Mouse (Mus musculus) liver, postnatal 0 days (tissue): ENCODE measurements around the gene Abcb4. TPM values are rescaled to one million over a fixed set of nuclear protein-coding genes. Genes with fewer than 3 reads are reported as not detected.

Source experiments
- ATAC-seq: fragments of 200-750 bp; cut with Nextera tagmentation; 2 replicates; pipeline ENCODE4 v1.8.0; 2017; ENCODE audit warnings: mild to moderate bottlenecking, moderate library complexity
- DNase-seq: peaks from one replicate; pipeline ENCODE4 v3.0.0-alpha.2; 2016
- H3K27ac ChIP-seq: fragments of 300-500 bp; sonication (generic); 2 replicates; pipeline ENCODE4 v1.5.1; 2014; ENCODE audit warnings: antibody characterized with exemption, moderate library complexity, mild to moderate bottlenecking, low read depth
- H3K27me3 ChIP-seq: fragments of 300-500 bp; sonication (generic); 2 replicates; pipeline ENCODE4 v1.6.1; 2014; ENCODE audit warnings: low read length, control low read depth, mixed read lengths; ENCODE audit not compliant: insufficient read depth
- H3K36me3 ChIP-seq: fragments of 300-500 bp; sonication (generic); replicated peaks from 2 replicates; pipeline ENCODE4 v1.6.1; 2014; ENCODE audit warnings: mild to moderate bottlenecking, control low read depth, low read length, moderate library complexity, mixed read lengths; ENCODE audit not compliant: insufficient read depth
- H3K4me1 ChIP-seq: fragments of 300-500 bp; sonication (generic); 2 replicates; pipeline ENCODE4 v1.6.1; 2014; ENCODE audit warnings: antibody characterized with exemption, mild to moderate bottlenecking, control low read depth; ENCODE audit not compliant: insufficient read depth
- H3K4me2 ChIP-seq: fragments of 300-500 bp; sonication (generic); 2 replicates; pipeline ENCODE4 v1.6.1; 2014; ENCODE audit warnings: low read depth, mild to moderate bottlenecking, low read length, moderate library complexity, mixed read lengths
- H3K4me3 ChIP-seq: fragments of 300-500 bp; sonication (generic); 2 replicates; pipeline ENCODE4 v1.5.1; 2014; ENCODE audit warnings: low read depth, low read length
- H3K9ac ChIP-seq: fragments of 300-500 bp; sonication (generic); replicated peaks from 2 replicates; pipeline ENCODE4 v1.6.1; 2014; ENCODE audit warnings: mild to moderate bottlenecking, moderate library complexity
- H3K9me3 ChIP-seq: fragments of 300-500 bp; sonication (generic); 2 replicates; pipeline ENCODE4 v1.6.1; 2016; ENCODE audit warnings: mild to moderate bottlenecking, control low read depth, low read length, mixed read lengths
- CTCF ChIP-seq: sonication (generic); IDR thresholded peaks from 2 replicates; pipeline ENCODE4 v1.5.1; 2016; ENCODE audit warnings: antibody characterized with exemption, low read depth
- EP300 ChIP-seq: IDR thresholded peaks from 2 replicates; pipeline ENCODE4 v1.6.1; 2016; ENCODE audit warnings: antibody characterized with exemption, low read depth, mild to moderate bottlenecking
- WGBS: fragments of 180-500 bp; shearing (Covaris S2); extraction: QIAGEN DNeasy Blood & Tissue Kit; methylation state at CpG from one replicate; pipeline ENCODE4 v1.1.7; 2014; ENCODE audit not compliant: insufficient replicate concordance; 5-methylcytosine and 5-hydroxymethylcytosine counted together
- polyA plus RNA-seq: library from polyadenylated mRNA; unstranded; fragments of >200 nt; fragmentation: Nextera tagmentation; extraction: Ambion mirVana; gene quantifications from 2 replicates; pipeline ENCODE4 v1.2.1, GENCODE M21; 2015

Abcb4 gene
- polyA plus RNA-seq, 1 experiment from 2014 or later: 75.6 TPM

- no peaks in the 10 kb centered on the region for H3K27me3 ChIP-seq
- no peak overlapping the region for H3K4me2 ChIP-seq
- H3K9me3 ChIP-seq: no peaks in the 10 kb centered on the region
- H3K27ac ChIP-seq: no peak overlapping the region
- no peak for ATAC-seq
- no peak for DNase-seq
- 0 out of 2 replicates have a peak, but pooled peaks have one; percentile 11 for TF ChIP-seq CTCF
- no peak for TF ChIP-seq EP300
- 77% methylated on average over 5 of the region's 5 CpGs for WGBS
- H3K4me1 ChIP-seq: no peaks in the 10 kb centered on the region
- no peak overlapping the region for H3K4me3 ChIP-seq
- H3K36me3 ChIP-seq: peaks cover 62% of the 10 kb centered on the region
- H3K9ac ChIP-seq: no peak overlapping the region
Measured at GRCm38 (mm10) chr5:8964487-8964886, 71.0 kb downstream of the Abcb4 start.

DNA sequence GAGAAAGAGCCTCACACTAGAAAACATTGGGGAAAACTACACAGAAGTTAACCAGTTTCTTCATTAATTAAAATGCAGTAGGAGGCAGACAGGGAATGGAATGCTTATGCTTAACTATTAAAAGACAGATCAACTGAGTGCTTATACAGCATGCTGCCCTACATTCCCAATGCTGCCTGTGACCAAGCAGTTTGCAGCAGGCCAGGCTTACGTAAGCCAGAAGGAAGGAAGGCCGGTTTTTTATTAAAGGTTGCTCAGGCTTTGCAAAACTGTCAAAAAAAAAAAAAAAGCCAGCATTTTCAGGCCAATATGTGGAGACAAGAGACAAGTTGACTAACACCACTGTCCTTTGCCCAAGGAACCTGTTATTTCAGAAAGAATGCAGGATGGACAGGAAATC is 77.2 kb downstream of the Abcb4 start:
- Histone ChIP-seq H3K4me3 (no peak overlapping the region), H3K4me2 (no peak overlapping the region), H3K4me1 (no peaks in the 10 kb centered on the region), H3K36me3 (peaks cover 71% of the 10 kb centered on the region), H3K27ac (no peak overlapping the region), H3K9ac (no peak overlapping the region), H3K9me3 (no peaks in the 10 kb centered on the region), H3K27me3 (no peaks in the 10 kb centered on the region)
- 78% methylated on average over 2 of the region's 2 CpGs for whole genome bisulfite sequencing
- no peak for ATAC-seq
- no peak for DNase-seq
- TF ChIP-seq CTCF (no peak), EP300 (no peak)

- DNase-seq: no peak
- no peaks in the 10 kb centered on the region for H3K9me3 ChIP-seq
- H3K9ac ChIP-seq: no peak overlapping the region
- H3K4me2 ChIP-seq: no peak overlapping the region
- peaks cover 63% of the 10 kb centered on the region for H3K36me3 ChIP-seq
- no peaks in the 10 kb centered on the region for H3K4me1 ChIP-seq
- TF ChIP-seq EP300 (no peak), CTCF (no peak)
- H3K4me3 ChIP-seq: no peak overlapping the region
- no peak for ATAC-seq
- no peaks in the 10 kb centered on the region for H3K27me3 ChIP-seq
- no peak overlapping the region for H3K27ac ChIP-seq
- WGBS: 96% methylated on average over 7 of the region's 7 CpGs
Measured at GRCm38 (mm10) chr5:8972355-8972754, 78.8 kb downstream of the Abcb4 start.

DNA sequence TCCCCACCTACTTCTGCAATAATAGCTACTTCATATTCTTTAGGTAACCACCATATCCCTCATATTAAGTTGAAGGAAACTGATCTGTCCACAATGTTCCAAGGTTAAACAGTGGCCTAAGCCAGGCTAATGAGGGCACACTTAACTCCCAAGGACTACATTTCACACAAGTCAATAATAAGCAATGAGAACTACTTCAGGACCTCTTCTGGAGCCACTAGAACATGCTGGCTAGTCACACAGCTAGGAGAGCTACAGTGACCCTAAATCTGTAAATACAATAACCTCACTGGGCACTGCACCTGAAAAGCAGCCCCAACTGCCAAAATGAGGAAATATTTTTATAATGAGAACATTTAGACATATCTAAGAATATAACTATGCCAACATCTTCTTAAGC is 81.2 kb downstream of the Abcb4 start:
- ATAC-seq (no peak), DNase-seq (no peak)
- H3K4me2 ChIP-seq: no peak overlapping the region
- H3K4me1 ChIP-seq: no peaks in the 10 kb centered on the region
- peaks cover 47% of the 10 kb centered on the region for H3K36me3 ChIP-seq
- H3K9ac ChIP-seq: no peak overlapping the region
- no peaks in the 10 kb centered on the region for H3K9me3 ChIP-seq
- H3K27ac ChIP-seq: no peak overlapping the region
- H3K4me3 ChIP-seq: no peak overlapping the region
- TF ChIP-seq CTCF: no peak
- TF ChIP-seq EP300: no peak
- H3K27me3 ChIP-seq: no peaks in the 10 kb centered on the region

- Histone ChIP-seq H3K4me2 (no peak overlapping the region), H3K27me3 (no peaks in the 10 kb centered on the region), H3K4me3 (no peak overlapping the region), H3K9ac (no peak overlapping the region), H3K36me3 (peaks cover 67% of the 10 kb centered on the region), H3K4me1 (no peaks in the 10 kb centered on the region), H3K27ac (no peak overlapping the region), H3K9me3 (no peaks in the 10 kb centered on the region)
- ATAC-seq (no peak), DNase-seq (no peak)
- TF ChIP-seq CTCF (no peak), EP300 (no peak)
- 89% methylated on average over 3 of the region's 3 CpGs for WGBS
Measured at GRCm38 (mm10) chr5:8985470-8985869, 92.0 kb downstream of the Abcb4 start.

DNA sequence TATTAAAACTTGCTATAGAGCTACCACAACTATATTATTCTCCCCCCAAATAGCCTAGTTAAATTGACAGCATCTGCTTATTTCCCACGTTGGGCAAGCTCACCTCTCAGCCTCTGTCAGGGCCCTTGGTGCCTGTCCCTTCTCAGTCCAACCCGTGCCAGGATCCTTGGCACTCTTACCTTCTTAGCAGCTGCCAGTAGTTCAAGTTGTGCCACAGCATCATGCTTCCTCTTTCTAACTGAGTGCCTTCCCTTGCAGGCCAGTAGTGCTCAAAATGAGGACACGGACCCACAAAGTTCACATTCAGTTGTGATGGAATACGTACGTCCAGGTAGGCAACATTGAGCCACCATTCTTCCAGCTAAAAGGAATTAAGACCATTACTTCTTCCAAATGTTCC is 94.4 kb downstream of the Abcb4 start:
- Histone ChIP-seq H3K27ac (no peak overlapping the region), H3K27me3 (no peaks in the 10 kb centered on the region), H3K9ac (no peak overlapping the region), H3K4me3 (no peak overlapping the region), H3K4me1 (no peaks in the 10 kb centered on the region), H3K9me3 (no peaks in the 10 kb centered on the region), H3K4me2 (no peak overlapping the region), H3K36me3 (peaks cover 62% of the 10 kb centered on the region)
- WGBS: 86% methylated on average over 5 of the region's 5 CpGs
- no peak for TF ChIP-seq CTCF
- TF ChIP-seq EP300: no peak
- ATAC-seq: no peak
- no peak for DNase-seq

DNA sequence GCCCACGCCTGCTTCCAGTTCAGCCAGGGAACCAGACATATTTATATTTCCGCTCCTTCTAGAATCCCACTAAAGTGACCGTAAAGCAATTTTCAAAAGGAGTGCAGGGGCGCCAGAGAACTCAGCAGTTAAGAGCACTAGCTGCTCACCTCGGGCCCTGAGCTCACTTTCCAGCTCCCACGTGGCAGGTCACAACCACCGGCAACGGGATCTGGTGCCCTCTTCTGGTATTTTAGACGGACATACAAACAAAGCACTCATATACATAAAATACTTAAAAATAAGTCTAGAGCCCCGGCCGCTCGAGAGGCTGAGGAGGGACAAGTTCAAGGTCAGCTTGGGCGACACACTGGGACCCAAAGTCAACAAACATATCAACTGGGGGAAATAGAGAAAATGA is 97.0 kb downstream of the Abcb4 start:
- peaks cover 7% of the 10 kb centered on the region for H3K4me1 ChIP-seq
- ATAC-seq (no peak), DNase-seq (no peak)
- H3K4me3 ChIP-seq: no peak overlapping the region
- no peak overlapping the region for H3K9ac ChIP-seq
- peaks cover 51% of the 10 kb centered on the region for H3K36me3 ChIP-seq
- no peaks in the 10 kb centered on the region for H3K27me3 ChIP-seq
- WGBS: 83% methylated on average over 13 of the region's 13 CpGs
- TF ChIP-seq CTCF (no peak), EP300 (no peak)
- H3K27ac ChIP-seq: no peak overlapping the region
- no peak overlapping the region for H3K4me2 ChIP-seq
- no peaks in the 10 kb centered on the region for H3K9me3 ChIP-seq
